Mouse (Mus musculus): ENCODE results near the gene Gm49321. TPM values are rescaled to one million over a fixed set of nuclear protein-coding genes. Genes with fewer than 3 reads are reported as not detected.
A peak's percentile ranks its signal among the peaks of the same experiment; 100 is the strongest.

Gm49321 gene
- polyA plus RNA-seq, 1 experiment: 14.7 TPM

DNA sequence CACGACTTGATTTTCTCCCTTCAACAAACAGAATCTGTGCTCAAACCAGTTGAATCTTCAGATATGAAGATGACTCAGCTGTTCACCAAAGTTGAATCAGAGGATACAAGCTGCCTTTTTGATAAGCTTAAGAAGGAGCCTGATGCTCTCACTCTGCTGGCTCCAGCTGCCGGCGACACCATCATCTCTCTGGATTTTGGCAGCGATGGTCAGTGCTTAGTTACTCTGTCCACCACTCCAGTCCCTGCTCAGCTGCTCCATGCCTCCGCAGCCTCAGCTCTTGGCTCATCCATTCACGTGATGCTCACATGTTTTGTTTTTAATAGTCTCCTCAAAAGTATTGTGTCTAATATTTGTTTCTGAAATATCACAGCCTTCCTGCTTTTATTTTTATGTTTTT, 2.1 kb downstream of the Gm49321 start:
- no peak for TF ChIP-seq CTCF (IDR thresholded peaks at IDR 0.05; ENCODE audit: borderline replicate concordance, insufficient read depth, low read length)
- no peak for TF ChIP-seq POLR2A (IDR thresholded peaks at IDR 0.05; ENCODE audit: low read depth, low read length)
- Histone ChIP-seq H3K4me3 (ENCODE audit: insufficient read depth, low read length) (no peak overlapping the region), H3K4me1 (ENCODE audit: control insufficient read depth, insufficient read depth, low read length) (no peaks in the 10 kb centered on the region), H3K27ac (ENCODE audit: insufficient read depth, low read length) (no peak overlapping the region)

DNA sequence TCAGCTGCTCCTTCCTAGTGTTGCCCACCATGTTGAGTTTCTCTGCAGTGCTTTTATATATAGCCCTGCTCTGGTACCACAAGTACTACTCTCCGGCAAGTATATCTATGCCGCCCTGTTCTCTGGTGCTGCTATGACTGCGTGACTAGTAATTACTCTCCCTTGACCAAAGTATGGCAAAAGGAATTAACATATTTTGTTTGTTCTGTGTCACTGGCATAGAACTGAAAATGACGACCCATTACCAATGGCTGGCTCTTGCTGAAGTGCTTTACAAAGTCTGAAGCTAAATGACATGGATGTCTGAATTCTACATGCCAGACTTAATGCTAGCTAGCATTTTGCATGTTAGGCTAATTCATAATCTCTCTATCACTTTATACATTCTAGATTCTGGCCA, 11.0 kb downstream of the Gm49321 start:
- TF ChIP-seq POLR2A (IDR thresholded peaks at IDR 0.05; ENCODE audit: low read depth, low read length): no peak
- TF ChIP-seq CTCF (IDR thresholded peaks at IDR 0.05; ENCODE audit: borderline replicate concordance, insufficient read depth, low read length): no peak
- Histone ChIP-seq H3K4me3 (ENCODE audit: insufficient read depth, low read length) (no peak overlapping the region), H3K27ac (ENCODE audit: insufficient read depth, low read length) (no peak overlapping the region), H3K4me1 (ENCODE audit: control insufficient read depth, insufficient read depth, low read length) (no peaks in the 10 kb centered on the region)

DNA sequence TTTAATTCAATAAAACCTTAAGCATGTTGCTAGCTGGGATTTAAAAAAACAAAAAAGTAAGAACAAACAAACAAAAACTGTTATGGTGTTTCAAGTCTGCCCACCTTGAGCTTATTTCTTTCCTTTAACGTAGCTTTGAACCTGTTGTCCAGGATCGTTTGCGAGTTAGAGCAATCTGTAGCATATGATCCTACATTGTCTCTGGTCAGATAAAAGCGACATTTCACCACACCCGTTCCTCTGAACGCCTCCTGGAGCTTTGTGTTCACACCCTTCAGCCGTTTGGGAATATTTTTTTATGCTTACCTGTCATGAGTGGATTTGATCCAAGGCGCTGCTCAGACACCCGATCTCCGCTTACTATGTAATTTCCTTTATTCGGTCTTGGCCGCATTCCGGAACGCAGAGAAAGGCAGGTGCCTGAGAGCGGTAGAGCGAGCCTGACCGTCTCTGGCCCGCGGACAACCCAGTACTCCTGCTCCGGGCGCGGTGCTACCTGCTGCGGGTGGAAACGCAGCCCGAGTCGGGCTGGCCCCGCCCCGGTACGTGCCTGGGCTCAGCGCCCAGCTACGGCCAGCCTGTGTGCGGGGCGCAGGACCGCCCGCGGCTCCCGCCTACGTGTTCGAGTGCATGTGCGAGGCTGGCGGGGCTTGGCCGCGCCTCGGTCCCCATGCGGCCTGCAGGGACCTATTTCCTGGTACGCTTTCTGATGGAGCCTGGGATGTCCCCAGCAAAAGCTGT, 12.0 kb downstream of the Gm49321 start:
- Histone ChIP-seq H3K27ac (ENCODE audit: insufficient read depth, low read length) (no peak overlapping the region), H3K4me3 (ENCODE audit: insufficient read depth, low read length) (no peak overlapping the region), H3K4me1 (ENCODE audit: control insufficient read depth, insufficient read depth, low read length) (no peaks in the 10 kb centered on the region)
- TF ChIP-seq POLR2A (IDR thresholded peaks at IDR 0.05; ENCODE audit: low read depth, low read length) (no peak), CTCF (IDR thresholded peaks at IDR 0.05; ENCODE audit: borderline replicate concordance, insufficient read depth, low read length) (no peak)

DNA sequence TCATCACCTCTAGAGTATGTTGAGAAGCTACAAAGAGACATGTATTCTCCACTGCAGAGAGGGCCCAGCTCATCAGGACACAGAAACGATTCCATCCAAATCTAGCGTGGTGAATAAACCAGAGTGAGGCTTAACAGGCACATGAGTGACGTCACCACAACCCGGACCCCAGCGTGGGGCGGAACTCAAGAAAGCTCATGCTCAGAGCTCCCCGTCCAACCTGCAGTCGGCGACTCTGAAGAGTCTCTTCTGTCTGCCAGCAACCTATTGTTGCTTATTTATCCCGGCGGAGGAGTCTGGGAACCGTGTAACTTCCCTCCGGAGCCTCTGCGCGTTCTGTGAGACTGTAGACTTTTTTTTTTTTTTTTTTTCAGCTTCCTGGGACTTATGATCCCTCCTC, 15.4 kb downstream of the Gm49321 start:
- no peaks in the 10 kb centered on the region for H3K4me1 ChIP-seq (ENCODE audit: control insufficient read depth, insufficient read depth, low read length)
- H3K4me3 ChIP-seq (ENCODE audit: insufficient read depth, low read length): no peak overlapping the region
- H3K27ac ChIP-seq (ENCODE audit: insufficient read depth, low read length): no peak overlapping the region
- TF ChIP-seq POLR2A (IDR thresholded peaks at IDR 0.05; ENCODE audit: low read depth, low read length) (no peak), CTCF (IDR thresholded peaks at IDR 0.05; ENCODE audit: borderline replicate concordance, insufficient read depth, low read length) (no peak)

DNA sequence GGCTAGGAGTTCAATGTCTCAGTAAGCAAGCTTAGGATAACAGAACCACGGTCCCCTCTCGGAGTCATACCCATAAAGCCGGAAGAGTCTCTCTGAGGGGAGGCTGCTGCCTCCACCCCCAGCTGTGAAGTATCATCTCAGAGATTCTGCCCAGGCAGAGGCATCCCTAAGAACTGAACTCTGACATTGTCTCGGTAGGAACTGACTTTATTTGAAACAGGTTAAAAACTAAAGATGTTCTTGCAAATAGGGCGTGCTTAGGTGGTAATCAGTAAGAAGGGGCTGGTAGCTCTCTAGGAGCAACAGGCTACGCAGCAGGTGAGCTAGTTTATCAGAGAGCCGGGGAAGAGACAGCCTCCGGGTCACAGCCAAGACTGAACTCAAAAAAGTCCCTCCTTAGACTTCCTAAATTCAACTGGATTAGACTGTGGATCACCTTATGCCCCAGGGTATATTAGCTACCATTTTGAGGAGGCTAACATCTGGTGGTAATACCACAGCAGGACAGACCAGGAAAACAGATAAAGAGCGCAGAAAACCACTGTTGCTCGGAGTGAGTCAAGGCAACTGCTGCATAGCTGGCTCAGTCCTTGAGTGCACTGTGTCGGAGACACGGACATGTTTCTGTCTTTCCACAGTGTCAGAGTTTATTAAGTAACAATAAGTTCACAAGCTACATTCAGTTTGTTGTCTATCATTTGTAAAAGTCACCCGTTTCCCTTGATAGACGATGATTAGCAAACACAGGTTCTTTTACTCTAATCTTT, 16.1 kb downstream of the Gm49321 start:
- Histone ChIP-seq H3K4me3 (ENCODE audit: insufficient read depth, low read length) (no peak overlapping the region), H3K4me1 (ENCODE audit: control insufficient read depth, insufficient read depth, low read length) (no peaks in the 10 kb centered on the region), H3K27ac (ENCODE audit: insufficient read depth, low read length) (no peak overlapping the region)
- TF ChIP-seq POLR2A (IDR thresholded peaks at IDR 0.05; ENCODE audit: low read depth, low read length) (no peak), CTCF (IDR thresholded peaks at IDR 0.05; ENCODE audit: borderline replicate concordance, insufficient read depth, low read length) (no peak)

DNA sequence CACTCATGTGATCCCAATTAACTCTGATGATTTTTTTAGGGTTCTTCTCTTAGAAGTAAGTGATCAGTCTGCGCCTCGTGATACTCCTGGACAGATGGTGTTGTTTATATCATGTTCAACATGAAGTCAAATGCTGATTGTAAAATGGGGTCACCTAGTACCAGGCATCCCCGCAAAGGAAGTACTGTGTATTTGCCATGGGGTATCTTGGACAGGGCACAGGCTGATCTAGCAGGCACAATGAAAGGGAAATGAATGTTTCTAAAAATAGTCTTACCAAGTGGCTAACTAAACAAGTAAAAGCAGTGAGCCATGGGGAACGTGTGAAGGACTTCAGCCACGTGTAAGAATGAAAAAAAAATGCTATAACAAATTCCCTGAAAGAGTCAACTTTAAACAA, 17.3 kb downstream of the Gm49321 start:
- no peak for TF ChIP-seq POLR2A (IDR thresholded peaks at IDR 0.05; ENCODE audit: low read depth, low read length)
- Histone ChIP-seq H3K4me1 (ENCODE audit: control insufficient read depth, insufficient read depth, low read length) (no peaks in the 10 kb centered on the region), H3K27ac (ENCODE audit: insufficient read depth, low read length) (no peak overlapping the region), H3K4me3 (ENCODE audit: insufficient read depth, low read length) (no peak overlapping the region)

DNA sequence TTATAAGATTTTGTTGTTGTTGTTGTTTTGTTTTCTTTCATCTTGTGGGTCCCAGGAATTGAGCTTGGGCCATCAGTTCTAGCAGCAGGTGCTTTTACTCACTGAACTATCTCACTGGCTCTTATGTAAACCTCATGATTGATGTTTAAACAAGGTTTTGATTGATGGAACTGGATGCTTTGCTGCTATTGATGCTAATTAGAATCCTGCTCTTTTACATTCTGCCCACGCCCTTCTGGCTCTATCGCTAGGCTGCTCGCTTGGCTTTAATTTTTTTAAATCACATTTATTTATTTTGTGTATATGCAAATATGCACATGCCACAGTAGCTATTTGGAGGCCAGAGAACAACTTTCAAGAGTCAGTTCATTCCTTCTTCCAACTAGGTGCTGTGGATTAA, 20.2 kb downstream of the Gm49321 start:
- no peak for TF ChIP-seq POLR2A (IDR thresholded peaks at IDR 0.05; ENCODE audit: low read depth, low read length)
- no peak for TF ChIP-seq CTCF (IDR thresholded peaks at IDR 0.05; ENCODE audit: borderline replicate concordance, insufficient read depth, low read length)
- H3K27ac ChIP-seq (ENCODE audit: insufficient read depth, low read length): no peak overlapping the region
- no peak overlapping the region for H3K4me3 ChIP-seq (ENCODE audit: insufficient read depth, low read length)
- no peaks in the 10 kb centered on the region for H3K4me1 ChIP-seq (ENCODE audit: control insufficient read depth, insufficient read depth, low read length)

DNA sequence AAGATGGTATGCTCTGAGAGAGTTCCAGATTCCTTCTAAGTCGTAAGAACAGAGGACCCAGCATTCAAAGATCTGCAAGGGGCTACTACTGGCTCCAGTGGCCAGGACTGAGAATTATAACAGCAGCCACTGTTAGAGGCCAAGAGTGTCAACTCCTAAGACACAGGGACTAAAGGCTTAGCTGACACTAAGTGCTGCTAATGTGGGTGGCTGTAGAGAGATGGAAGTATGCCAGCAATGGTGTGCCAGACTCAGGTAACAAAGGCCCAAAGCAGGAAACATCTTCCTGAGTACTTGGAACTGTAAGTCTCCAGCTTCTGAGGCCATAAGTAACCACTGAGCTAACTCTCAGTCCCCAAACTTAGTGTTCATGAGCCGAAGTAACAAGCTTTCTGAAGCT, 21.4 kb downstream of the Gm49321 start:
- Histone ChIP-seq H3K4me1 (ENCODE audit: control insufficient read depth, insufficient read depth, low read length) (no peaks in the 10 kb centered on the region), H3K27ac (ENCODE audit: insufficient read depth, low read length) (no peak overlapping the region), H3K4me3 (ENCODE audit: insufficient read depth, low read length) (no peak overlapping the region)
- TF ChIP-seq CTCF (IDR thresholded peaks at IDR 0.05; ENCODE audit: borderline replicate concordance, insufficient read depth, low read length) (no peak), POLR2A (IDR thresholded peaks at IDR 0.05; ENCODE audit: low read depth, low read length) (no peak)

DNA sequence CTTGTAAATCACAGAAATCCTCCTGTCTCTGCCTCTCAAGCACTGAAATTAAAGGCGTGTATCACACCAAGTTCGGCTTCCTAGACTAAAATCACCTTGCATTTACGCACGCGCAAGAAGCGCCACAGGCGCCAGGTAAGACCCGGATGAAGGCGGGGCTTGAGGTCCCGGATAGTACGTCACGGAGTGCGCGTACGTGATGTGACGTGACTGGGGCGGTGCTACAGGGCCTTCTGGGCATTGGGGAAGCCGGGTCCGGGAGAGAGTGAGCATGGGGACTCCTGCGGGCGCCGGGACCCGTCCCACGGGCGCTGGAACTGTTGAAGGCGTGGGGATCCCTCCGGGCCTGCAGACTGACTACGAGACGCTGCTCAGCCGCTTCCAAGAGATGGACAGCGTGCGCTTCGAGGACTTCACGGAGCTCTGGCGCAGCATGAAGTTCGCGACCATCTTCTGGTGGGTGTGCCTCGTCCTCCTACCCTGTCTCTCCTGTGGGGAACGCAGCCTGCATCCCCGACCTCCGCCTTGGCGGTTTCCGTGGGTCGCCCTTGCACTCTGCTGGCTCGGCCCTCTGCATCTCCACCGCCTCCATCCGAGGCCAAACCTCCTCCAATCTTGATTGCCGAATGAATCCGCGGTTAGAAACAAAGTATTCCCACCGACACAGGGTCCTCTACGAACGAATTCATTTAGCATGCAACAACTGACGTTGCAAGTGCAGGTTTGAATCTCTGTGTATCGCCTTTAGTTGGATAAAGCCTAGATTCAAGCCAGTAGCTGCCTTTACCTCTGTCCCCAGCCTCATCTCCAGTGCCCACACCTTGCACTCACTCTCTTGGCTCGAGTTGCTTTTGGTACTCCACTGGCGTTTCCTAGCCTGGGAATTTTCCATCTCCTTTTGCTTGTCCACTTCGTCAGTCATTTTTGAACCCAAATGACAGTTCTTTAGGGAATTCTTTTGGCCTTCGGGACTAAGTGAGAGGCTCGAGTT, 27.1 kb downstream of the Gm49321 start, which contains the start of gene Snapc1:
Snapc1 (plus strand) TSS at position 191 of the 991 bp plus-strand sequence.
- Histone ChIP-seq H3K4me3 (ENCODE audit: insufficient read depth, low read length) (peak within 1 kb of the TSS; percentile 88), H3K4me1 (ENCODE audit: control insufficient read depth, insufficient read depth, low read length) (no peaks in the 10 kb centered on the region; the same call in 1 of the 2 replicates), H3K27ac (ENCODE audit: insufficient read depth, low read length) (no peak within 1 kb of the TSS)
- TF ChIP-seq CTCF (IDR thresholded peaks at IDR 0.05; ENCODE audit: borderline replicate concordance, insufficient read depth, low read length): no peak
- peak; percentile 74 for TF ChIP-seq POLR2A (IDR thresholded peaks at IDR 0.05; ENCODE audit: low read depth, low read length)
